Mouse (Mus musculus) testis, adult 2 months (tissue): Measurements from ENCODE around the gene Zcchc3.

Experiments used
- CTCF ChIP-seq: fragments of 200-500 bp; IDR thresholded peaks from 2 replicates; pipeline ENCODE4 v1.5.1; 2012; ENCODE audit warnings: low read depth, mild to moderate bottlenecking, inconsistent platforms, low read length, moderate library complexity; ENCODE audit not compliant: control insufficient read depth, insufficient read depth, insufficient replicate concordance
- POLR2A ChIP-seq: fragments of 200-500 bp; IDR thresholded peaks from 2 replicates; pipeline ENCODE4 v1.6.1; 2012; ENCODE audit warnings: low read depth, mild to moderate bottlenecking, inconsistent platforms, low read length, moderate library complexity; ENCODE audit not compliant: control insufficient read depth

GRCm38 (mm10) chr2:152450241-152450640 is 35.4 kb upstream of the Zcchc3 start:
- TF ChIP-seq POLR2A (no peak), CTCF (no peak)
